Mouse (Mus musculus) CH12.LX (cell line): ENCODE data around the gene Fpr3. TPM values are rescaled to one million over a fixed set of nuclear protein-coding genes. Genes with fewer than 3 reads are reported as not detected.
"Not testable (repeated sequence)": the region's sequence is repeated elsewhere in the genome, so short reads cannot be mapped to it uniquely, and the experiment has no call there.

ENCODE experiments used
- DNase-seq: peaks from one replicate; pipeline ENCODE4 v3.0.0-alpha.2; 2013; ENCODE audit errors: extremely low read depth
- H3K27ac ChIP-seq: 2 replicates; pipeline ENCODE4 v1.5.1; 2012; ENCODE audit warnings: low read depth, mild to moderate bottlenecking, control low read depth, moderate library complexity; ENCODE audit not compliant: insufficient read depth
- H3K27me3 ChIP-seq: replicated peaks from 2 replicates; pipeline ENCODE3; 2012; ENCODE audit warnings: inconsistent platforms
- H3K36me3 ChIP-seq, 2 experiments: replicated peaks in 1 of 2; 2 replicates each; pipeline versions ENCODE3 to v1.6.1; 2012; ENCODE audit warnings: inconsistent platforms in 1 of 2, low read length in 1 of 2, mild to moderate bottlenecking in 1 of 2, mixed read lengths in 1 of 2, moderate library complexity in 1 of 2; ENCODE audit not compliant: control insufficient read depth in 1 of 2, insufficient read depth in 1 of 2
- H3K4me1 ChIP-seq, 2 experiments: 2 replicates each; pipeline ENCODE4 v1.6.1; 2012; ENCODE audit warnings: inconsistent platforms in 1 of 2, moderate library complexity in 1 of 2; ENCODE audit not compliant: insufficient read depth in 2 of 2, control insufficient read depth in 1 of 2
- H3K4me2 ChIP-seq: 2 replicates; pipeline ENCODE4 v1.6.1; 2012; ENCODE audit warnings: low read depth, mild to moderate bottlenecking, control low read depth; ENCODE audit not compliant: poor library complexity, insufficient read depth, severe bottlenecking
- H3K4me3 ChIP-seq, 3 experiments: fragments of 150-350 bp in 1 of 3; sonication (generic) in 1 of 3; replicated peaks in 1 of 3; 2 replicates each; pipeline versions ENCODE3 to v1.5.1; 2011 to 2012; ENCODE audit warnings: low read depth in 2 of 3, low read length in 2 of 3, mild to moderate bottlenecking in 2 of 3, moderate library complexity in 2 of 3, control low read depth in 1 of 3, improper control_type of control experiment in 1 of 3, inconsistent platforms in 1 of 3, mixed read lengths in 1 of 3; ENCODE audit not compliant: poor library complexity in 1 of 3
- H3K79me2 ChIP-seq: replicated peaks from 2 replicates; pipeline ENCODE4 v1.6.1; 2012; ENCODE audit warnings: mild to moderate bottlenecking, moderate library complexity; ENCODE audit not compliant: control insufficient read depth, poor library complexity, insufficient read depth, severe bottlenecking; ENCODE audit errors: extremely low read depth
- H3K9ac ChIP-seq: 2 replicates; pipeline ENCODE4 v1.6.1; 2012; ENCODE audit warnings: low read depth, mild to moderate bottlenecking, control low read depth, moderate library complexity; ENCODE audit not compliant: insufficient read depth
- H3K9me3 ChIP-seq: replicated peaks from 2 replicates; pipeline ENCODE3; 2012; ENCODE audit warnings: low read length, inconsistent platforms, mixed read lengths
- CTCF ChIP-seq, 2 experiments: IDR thresholded peaks in 1 of 2; conservative IDR thresholded peaks in 1 of 2; 2 replicates each; pipeline ENCODE4 v1.5.1; 2011 to 2012; ENCODE audit warnings: low read depth in 2 of 2, low read length in 2 of 2, improper control_type of control experiment in 1 of 2, inconsistent platforms in 1 of 2, mild to moderate bottlenecking in 1 of 2, moderate library complexity in 1 of 2
- EP300 ChIP-seq: IDR thresholded peaks from 2 replicates; pipeline ENCODE4 v1.6.1; 2011; ENCODE audit warnings: low read length, improper control_type of control experiment
- GABPA ChIP-seq: IDR thresholded peaks from 2 replicates; pipeline ENCODE4 v1.6.1; 2012; ENCODE audit warnings: low read depth, low read length, improper control_type of control experiment, inconsistent platforms; ENCODE audit not compliant: insufficient replicate concordance
- IRF4 ChIP-seq: IDR thresholded peaks from 2 replicates; pipeline ENCODE4 v1.6.1; 2014; ENCODE audit warnings: low read depth, mild to moderate bottlenecking, inconsistent platforms, low read length, improper control_type of control experiment
- JUN ChIP-seq: IDR thresholded peaks from 2 replicates; pipeline ENCODE4 v1.6.1; 2011; ENCODE audit warnings: low read depth, mild to moderate bottlenecking, low read length, improper control_type of control experiment, moderate library complexity; ENCODE audit not compliant: insufficient read depth
- KAT2A ChIP-seq: IDR thresholded peaks from 2 replicates; pipeline ENCODE4 v1.6.1; 2012; ENCODE audit warnings: low read length, improper control_type of control experiment, inconsistent platforms; ENCODE audit not compliant: insufficient replicate concordance
- MAFK ChIP-seq: IDR thresholded peaks from 2 replicates; pipeline ENCODE4 v1.6.1; 2011; ENCODE audit warnings: low read length, improper control_type of control experiment; ENCODE audit not compliant: insufficient replicate concordance
- MEF2A ChIP-seq: IDR thresholded peaks from 2 replicates; pipeline ENCODE4 v1.6.1; 2014; ENCODE audit warnings: low read depth, mild to moderate bottlenecking, inconsistent platforms, low read length, improper control_type of control experiment, borderline replicate concordance
- MYC ChIP-seq: IDR thresholded peaks from 2 replicates; pipeline ENCODE4 v1.6.1; 2011; ENCODE audit warnings: low read depth, mild to moderate bottlenecking, improper control_type of control experiment, low read length
- RAD21 ChIP-seq: IDR thresholded peaks from 2 replicates; pipeline ENCODE4 v1.6.1; 2011; ENCODE audit warnings: low read depth, mild to moderate bottlenecking, low read length, improper control_type of control experiment, moderate library complexity
- SIN3A ChIP-seq: IDR thresholded peaks from 2 replicates; pipeline ENCODE4 v1.6.1; 2012; ENCODE audit warnings: low read length, improper control_type of control experiment, inconsistent platforms
- SMC3 ChIP-seq: IDR thresholded peaks from 2 replicates; pipeline ENCODE4 v1.6.1; 2011; ENCODE audit warnings: low read depth, low read length, improper control_type of control experiment
- TCF12 ChIP-seq: IDR thresholded peaks from 2 replicates; pipeline ENCODE4 v1.6.1; 2014; ENCODE audit warnings: low read depth, mild to moderate bottlenecking, inconsistent platforms, low read length, improper control_type of control experiment
- dilution Hi-C: fragments of 300-500 bp; cut with MboI; formaldehyde crosslinking; loops from 2 replicates; pipeline ENCODE4 v1.14.3; 2020; ENCODE audit warnings: low sequenced_read_pairs; ENCODE audit not compliant: extremely low pct_unique_long_range_greater_than_20kb, extremely low pct_ligation_motif_present
- in situ Hi-C: fragments of 300-500 bp; cut with MboI; formaldehyde crosslinking; loops from 3 replicates; pipeline ENCODE4 v1.14.3; 2019; ENCODE audit warnings: low sequenced_read_pairs, low pct_ligation_motif_present, low pct_unique_long_range_greater_than_20kb, mixed read lengths
- polyA plus RNA-seq: library from polyadenylated mRNA; unstranded; fragments of >175 nt; gene quantifications from 2 replicates; pipeline ENCODE4 v1.2.1, GENCODE M21; 2012; ENCODE audit warnings: low read depth; ENCODE audit not compliant: insufficient read length
- total RNA-seq, 2 experiments: library from RNA; depleted of rRNA; stranded (reverse); fragments of 300-350 nt in 1 of 2; fragments of >200 nt in 1 of 2; gene quantifications; 2 replicates each; pipeline ENCODE4 v1.2.3; 2012 to 2014

The Fpr3 gene
- total and polyA plus RNA-seq, 3 experiments = not detected

DNA sequence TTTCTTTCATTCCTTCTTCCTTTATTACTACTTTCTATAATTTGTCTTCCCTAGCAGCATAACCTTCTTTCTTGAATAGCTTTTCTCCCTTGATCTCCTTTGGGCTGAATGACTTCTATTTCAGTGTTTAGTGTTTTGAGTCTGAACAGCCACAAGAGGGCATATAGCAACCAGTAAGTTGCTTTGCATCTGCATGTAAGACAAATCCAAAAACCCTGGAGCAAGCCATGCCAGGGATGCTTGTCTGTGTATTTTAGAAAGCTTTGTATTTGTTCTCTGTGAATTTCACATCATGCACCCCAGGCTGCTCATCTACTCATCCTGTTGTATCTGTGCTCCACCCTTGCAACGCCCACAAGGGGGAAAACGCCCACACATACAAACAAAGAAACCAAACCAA lies 11.6 kb downstream of the Fpr3 start:
- Histone ChIP-seq H3K36me3 (no peaks in the 10 kb centered on the region), H3K79me2 (no peaks in the 10 kb centered on the region), H3K4me3 (no peak overlapping the region), H3K27me3 (no peaks in the 10 kb centered on the region), H3K9me3 (no peaks in the 10 kb centered on the region), H3K9ac (no peak overlapping the region), H3K4me2 (no peak overlapping the region), H3K4me1 (peaks cover 2 to 20% of the 10 kb centered on the region in 2 experiments; a peak in 3 of 4 replicates), H3K27ac (no peak overlapping the region)
- in situ Hi-C loops (loop anchor here (5.0 kb wide), 1 partner anchor 132 kb away; no protein-coding TSS in a partner anchor), dilution Hi-C loops (no loop called here)
- no peak for TF ChIP-seq MAFK
- TF ChIP-seq KAT2A = no peak
- TF ChIP-seq SMC3 = peak; percentile 64
- TF ChIP-seq CTCF (conservative IDR thresholded peaks at IDR 0.05 in 1 of 2, IDR thresholded peaks at IDR 0.05 in 1 of 2; ENCODE audit: low read depth in 2 of 2, low read length in 2 of 2) = peak; percentile 14 to 75; a peak in 2 of 4 replicates
- TF ChIP-seq RAD21 = peak; percentile 76
- peak; percentile 47 for DNase-seq

DNA sequence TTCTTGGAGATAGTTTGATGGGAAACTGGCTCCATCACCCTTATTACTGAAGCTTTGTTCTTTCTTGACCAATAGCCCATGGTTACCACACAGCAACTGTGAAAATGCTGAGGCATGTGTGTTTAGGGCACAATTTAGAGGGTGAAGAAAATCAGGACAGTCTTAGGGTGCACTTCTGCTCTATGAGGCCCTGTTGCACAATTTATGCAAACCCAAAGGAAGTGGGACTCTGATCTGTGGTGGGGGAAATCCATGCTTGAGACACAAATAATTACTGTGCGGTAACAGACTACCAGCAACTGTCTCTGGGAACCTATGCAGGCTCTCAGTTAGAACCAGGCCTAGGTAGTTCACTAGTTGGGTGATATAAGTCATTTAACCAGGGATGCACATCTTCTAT lies 13.1 kb downstream of the Fpr3 start:
- Histone ChIP-seq H3K4me3 (no peak overlapping the region), H3K79me2 (no peaks in the 10 kb centered on the region), H3K36me3 (no peaks in the 10 kb centered on the region), H3K27me3 (no peaks in the 10 kb centered on the region), H3K9me3 (no peaks in the 10 kb centered on the region), H3K4me2 (0 out of 2 replicates have a peak overlapping the region, but pooled peaks have one; percentile 4), H3K4me1 (peaks cover 2 to 20% of the 10 kb centered on the region in 2 experiments; a peak in 3 of 4 replicates), H3K27ac (no peak overlapping the region), H3K9ac (no peak overlapping the region)
- dilution Hi-C loops (no loop called here), in situ Hi-C loops (no loop called here)
- TF ChIP-seq MEF2A (no peak), EP300 (peak; percentile 60), IRF4 (peak; percentile 33; the same call in 1 of the 2 replicates), MAFK (0 out of 2 replicates have a peak, but pooled peaks have one; percentile 11), SIN3A (no peak)
- DNase-seq = peak; percentile 65

DNA sequence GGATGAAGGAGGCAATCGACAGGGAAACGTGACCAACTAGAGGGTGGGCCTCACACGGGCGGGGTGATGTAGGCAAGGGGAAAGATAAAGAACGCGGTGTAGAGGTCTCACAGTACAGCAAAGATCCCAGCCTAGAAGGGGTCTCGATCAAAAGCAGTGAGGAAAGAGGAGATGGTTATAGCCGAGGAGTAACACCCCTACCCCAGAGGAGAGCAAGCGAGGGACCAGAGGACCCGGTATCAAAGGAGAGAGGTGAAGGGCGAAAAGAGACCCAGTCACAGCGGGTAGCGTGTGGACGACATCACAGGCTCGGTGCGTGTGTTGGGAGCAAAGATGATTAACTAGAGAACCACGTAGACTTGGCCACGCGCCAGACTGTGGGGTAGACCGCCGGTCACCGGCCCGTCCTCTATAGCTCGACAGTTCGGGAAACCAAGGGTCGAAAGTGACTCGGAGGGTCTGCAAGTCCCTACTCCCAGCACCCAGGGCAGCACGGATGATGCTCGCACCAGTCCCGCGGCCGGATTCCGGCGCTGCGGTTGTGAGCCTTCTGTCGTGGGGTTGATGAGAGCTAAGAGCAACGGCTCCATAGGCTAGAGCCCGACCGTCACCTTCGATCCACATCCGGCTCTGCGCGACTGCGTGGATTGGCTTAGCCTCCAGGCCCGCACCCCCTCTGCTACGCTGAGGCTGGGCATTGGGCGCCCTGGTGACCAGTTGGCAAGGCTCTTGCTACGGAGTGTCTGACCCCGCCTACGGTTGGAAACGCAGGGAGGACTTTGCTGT lies 22.2 kb downstream of the Fpr3 start:
- Histone ChIP-seq H3K79me2 (no peaks in the 10 kb centered on the region), H3K4me2 (no peak overlapping the region), H3K27me3 (no peaks in the 10 kb centered on the region), H3K9me3 (no peaks in the 10 kb centered on the region), H3K36me3 (no peaks in the 10 kb centered on the region), H3K27ac (no peak overlapping the region), H3K4me3 (no peak overlapping the region), H3K4me1 (no peaks in the 10 kb centered on the region), H3K9ac (no peak overlapping the region)
- dilution Hi-C loops (no loop called here), in situ Hi-C loops (no loop called here)
- DNase-seq = no peak
- TF ChIP-seq GABPA (no peak), JUN (no peak), TCF12 (no peak), MYC (no peak)

DNA sequence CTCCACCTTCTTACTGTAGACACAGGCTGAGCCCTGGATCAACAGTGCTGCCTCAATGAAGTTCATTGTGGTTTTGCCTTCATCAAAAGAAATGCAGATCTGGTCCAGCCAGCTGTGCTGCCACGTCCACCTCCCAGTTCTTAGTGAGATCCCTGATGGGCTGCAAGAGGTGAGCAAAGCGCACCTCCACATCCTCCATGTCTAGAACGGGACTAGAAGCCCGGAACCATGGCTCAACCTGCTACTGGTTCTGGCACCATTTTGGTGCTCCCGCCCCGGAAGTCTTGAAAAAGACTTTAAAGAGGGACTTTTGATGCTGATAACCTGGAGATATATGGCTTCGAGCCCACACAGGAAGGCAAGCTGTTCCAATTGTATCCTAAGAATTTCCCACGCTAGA lies 25.0 kb downstream of the Fpr3 start:
- H3K36me3 ChIP-seq, H3K27ac ChIP-seq, H3K79me2 ChIP-seq, H3K27me3 ChIP-seq, H3K9ac ChIP-seq, H3K4me1 ChIP-seq, H3K4me2 ChIP-seq, DNase-seq, H3K4me3 ChIP-seq, H3K9me3 ChIP-seq, dilution Hi-C loops, in situ Hi-C loops: not testable (repeated sequence)
